Mouse (Mus musculus) brown adipose tissue, adult 24 weeks (tissue): ENCODE results near the gene Cabp1. TPM values are rescaled to one million over a fixed set of nuclear protein-coding genes. Genes with fewer than 3 reads are reported as not detected.

Experiments
- H3K27ac ChIP-seq: fragments of 200-500 bp; replicated peaks from 2 replicates; pipeline ENCODE4 v1.5.1; 2012; ENCODE audit warnings: low read depth, mild to moderate bottlenecking, low read length
- H3K4me1 ChIP-seq: fragments of 200-500 bp; 2 replicates; pipeline ENCODE4 v1.6.1; 2012; ENCODE audit warnings: low read length, mixed read lengths; ENCODE audit not compliant: control insufficient read depth, insufficient read depth, insufficient read length
- H3K4me3 ChIP-seq: fragments of 200-500 bp; 2 replicates; pipeline ENCODE4 v1.5.1; 2012; ENCODE audit warnings: low read depth, mild to moderate bottlenecking, low read length, moderate library complexity; ENCODE audit not compliant: insufficient read depth
- polyA plus RNA-seq: library from polyadenylated mRNA; stranded (reverse); fragments of >200 nt; gene quantifications from 2 replicates; pipeline ENCODE4 v1.2.4, GENCODE M21; 2012; ENCODE audit not compliant: missing spikeins, insufficient read depth, insufficient read length

Gene Cabp1
- polyA plus RNA-seq, 1 experiment, result 1.0 TPM

GRCm38 (mm10) chr5:115217998-115218397, 23.8 kb upstream of the Cabp1 start:
- Histone ChIP-seq H3K4me3 (no peak overlapping the region), H3K4me1 (no peaks in the 10 kb centered on the region; the same call in 1 of the 2 replicates), H3K27ac (no peak overlapping the region)

GRCm38 (mm10) chr5:115215273-115216185, 21.3 kb upstream of the Cabp1 start:
- H3K4me3 ChIP-seq, result no peak overlapping the region
- no peaks in the 10 kb centered on the region; the same call in 1 of the 2 replicates for H3K4me1 ChIP-seq
- H3K27ac ChIP-seq, result no peak overlapping the region

- no peaks in the 10 kb centered on the region; the same call in 1 of the 2 replicates for H3K4me1 ChIP-seq
- H3K4me3 ChIP-seq, result peak overlapping the region; percentile 50
- no peak overlapping the region for H3K27ac ChIP-seq
Measured at GRCm38 (mm10) chr5:115214864-115215263, 20.7 kb upstream of the Cabp1 start.

GRCm38 (mm10) chr5:115212861-115213260, 18.7 kb upstream of the Cabp1 start:
- Histone ChIP-seq H3K4me1 (no peaks in the 10 kb centered on the region; the same call in 1 of the 2 replicates), H3K4me3 (no peak overlapping the region), H3K27ac (no peak overlapping the region)

GRCm38 (mm10) chr5:115212451-115212850, 18.3 kb upstream of the Cabp1 start:
- no peak overlapping the region for H3K27ac ChIP-seq
- no peak overlapping the region for H3K4me3 ChIP-seq
- H3K4me1 ChIP-seq, result no peaks in the 10 kb centered on the region; the same call in 1 of the 2 replicates

- no peak overlapping the region for H3K4me3 ChIP-seq
- H3K27ac ChIP-seq, result no peak overlapping the region
- no peaks in the 10 kb centered on the region; the same call in 1 of the 2 replicates for H3K4me1 ChIP-seq
Measured at GRCm38 (mm10) chr5:115210380-115210779, 16.2 kb upstream of the Cabp1 start.

- no peak overlapping the region for H3K4me3 ChIP-seq
- H3K4me1 ChIP-seq, result no peaks in the 10 kb centered on the region; the same call in 1 of the 2 replicates
- no peak overlapping the region for H3K27ac ChIP-seq
Measured at GRCm38 (mm10) chr5:115208601-115209000, 14.4 kb upstream of the Cabp1 start.

GRCm38 (mm10) chr5:115207892-115208291, 13.7 kb upstream of the Cabp1 start:
- no peaks in the 10 kb centered on the region; the same call in 1 of the 2 replicates for H3K4me1 ChIP-seq

GRCm38 (mm10) chr5:115207244-115207643, 13.1 kb upstream of the Cabp1 start:
- no peaks in the 10 kb centered on the region; the same call in 1 of the 2 replicates for H3K4me1 ChIP-seq
- no peak overlapping the region for H3K4me3 ChIP-seq
- H3K27ac ChIP-seq, result no peak overlapping the region

More at GRCm38 (mm10) chr5:115207892-115208291, 13.7 kb upstream of the Cabp1 start:
- Histone ChIP-seq H3K27ac (no peak overlapping the region), H3K4me3 (no peak overlapping the region)

- H3K4me3 ChIP-seq, result peak overlapping the region; percentile 46
- H3K27ac ChIP-seq, result peak overlapping the region; percentile 41; the same call in 1 of the 2 replicates
Measured at GRCm38 (mm10) chr5:115204562-115205311, 10.6 kb upstream of the Cabp1 start.

GRCm38 (mm10) chr5:115203735-115204561, 9.8 kb upstream of the Cabp1 start:
- peak overlapping the region; percentile 41; the same call in 1 of the 2 replicates for H3K27ac ChIP-seq
- no peaks in the 10 kb centered on the region; the same call in 1 of the 2 replicates for H3K4me1 ChIP-seq
- H3K4me3 ChIP-seq, result peak overlapping the region; percentile 46

More at GRCm38 (mm10) chr5:115204562-115205311, 10.6 kb upstream of the Cabp1 start:
- no peaks in the 10 kb centered on the region; the same call in 1 of the 2 replicates for H3K4me1 ChIP-seq

GRCm38 (mm10) chr5:115194626-115195221, 543 bp upstream of the Cabp1 start:
- Histone ChIP-seq H3K4me1 (peaks cover 6% of the 10 kb centered on the region), H3K4me3 (peak overlapping the region; percentile 28), H3K27ac (no peak overlapping the region)

GRCm38 (mm10) chr5:115193226-115193625, 955 bp downstream of the Cabp1 start:
- Histone ChIP-seq H3K27ac (no peak overlapping the region), H3K4me3 (peak overlapping the region; percentile 40), H3K4me1 (peaks cover 6% of the 10 kb centered on the region)

GRCm38 (mm10) chr5:115192828-115193195, 1.4 kb downstream of the Cabp1 start:
- Histone ChIP-seq H3K4me1 (peaks cover 6% of the 10 kb centered on the region), H3K4me3 (peak overlapping the region; percentile 40; the same call in 1 of the 2 replicates)

More at GRCm38 (mm10) chr5:115192828-115193195, 1.4 kb downstream of the Cabp1 start:
- H3K27ac ChIP-seq, result no peak overlapping the region
